Mouse (Mus musculus) erythroblast, embryonic 14.5 days (primary cell): ENCODE data around the gene Rap1gap2. TPM values are rescaled to one million over a fixed set of nuclear protein-coding genes. Genes with fewer than 3 reads are reported as not detected.

Experiments
- H3K27me3 ChIP-seq: 2 replicates; pipeline ENCODE4 v1.6.1; 2012; ENCODE audit warnings: inconsistent platforms; ENCODE audit not compliant: control insufficient read depth
- H3K36me3 ChIP-seq: 2 replicates; pipeline ENCODE4 v1.6.1; 2012; ENCODE audit warnings: mild to moderate bottlenecking, inconsistent platforms; ENCODE audit not compliant: control insufficient read depth
- H3K4me1 ChIP-seq: 2 replicates; pipeline ENCODE4 v1.6.1; 2012; ENCODE audit warnings: inconsistent platforms; ENCODE audit not compliant: control insufficient read depth
- H3K4me3 ChIP-seq: replicated peaks from 2 replicates; pipeline ENCODE3; 2012; ENCODE audit warnings: moderate library complexity, mild to moderate bottlenecking, inconsistent platforms
- H3K9me3 ChIP-seq: 2 replicates; pipeline ENCODE4 v1.6.1; 2012; ENCODE audit warnings: low read length, inconsistent platforms, mixed read lengths; ENCODE audit not compliant: control insufficient read depth
- GATA1 ChIP-seq: IDR thresholded peaks from 2 replicates; pipeline ENCODE4 v1.6.1; 2012; ENCODE audit warnings: low read length, inconsistent platforms, mixed read lengths
- TAL1 ChIP-seq: IDR thresholded peaks from 3 replicates; pipeline ENCODE4 v1.6.1; 2012; ENCODE audit warnings: low read length, inconsistent platforms, mixed read lengths
- polyA plus RNA-seq: library from polyadenylated mRNA; stranded (reverse); fragments of >175 nt; gene quantifications from 2 replicates; pipeline ENCODE4 v1.2.3, GENCODE M21; 2012

Rap1gap2 gene
- polyA plus RNA-seq, 1 experiment = 0.03 TPM

DNA sequence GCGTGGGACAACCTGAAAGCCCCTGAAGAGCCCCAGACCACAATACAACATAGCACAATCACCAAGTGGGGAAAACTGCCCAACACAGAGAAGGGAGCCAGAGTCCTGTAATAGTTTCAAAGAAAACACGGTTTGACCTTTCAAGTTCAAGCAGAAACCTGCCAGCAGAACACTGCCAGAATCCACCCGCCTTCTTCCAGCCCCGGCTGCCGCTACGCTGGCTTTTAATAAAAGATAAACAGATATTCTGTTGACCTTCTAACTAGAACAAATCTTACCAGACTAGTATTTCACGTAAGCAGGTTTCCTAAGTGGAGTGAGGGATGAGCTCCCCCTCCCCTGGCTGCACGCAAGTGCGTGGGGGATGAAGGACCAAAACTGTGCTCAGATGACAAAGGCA lies 225.0 kb downstream of the Rap1gap2 start:
- Histone ChIP-seq H3K36me3 (no peaks in the 10 kb centered on the region), H3K4me3 (no peak overlapping the region), H3K27me3 (no peaks in the 10 kb centered on the region), H3K9me3 (no peaks in the 10 kb centered on the region), H3K4me1 (no peaks in the 10 kb centered on the region)
- TF ChIP-seq GATA1 (no peak), TAL1 (no peak)

GRCm38 (mm10) chr11:74379166-74379873 lies 231.4 kb downstream of the Rap1gap2 start:
- Histone ChIP-seq H3K36me3 (no peaks in the 10 kb centered on the region), H3K9me3 (no peaks in the 10 kb centered on the region), H3K27me3 (no peaks in the 10 kb centered on the region), H3K4me1 (no peaks in the 10 kb centered on the region), H3K4me3 (no peak overlapping the region)
- TF ChIP-seq GATA1 = no peak

GRCm38 (mm10) chr11:74376847-74377246 lies 233.9 kb downstream of the Rap1gap2 start:
- H3K9me3 ChIP-seq = no peaks in the 10 kb centered on the region
- no peaks in the 10 kb centered on the region for H3K4me1 ChIP-seq
- H3K4me3 ChIP-seq = no peak overlapping the region
- H3K36me3 ChIP-seq = no peaks in the 10 kb centered on the region
- no peaks in the 10 kb centered on the region for H3K27me3 ChIP-seq
- TF ChIP-seq GATA1 (no peak), TAL1 (no peak)

GRCm38 (mm10) chr11:74371393-74372100 lies 239.2 kb downstream of the Rap1gap2 start:
- TF ChIP-seq TAL1 (no peak), GATA1 (no peak)
- Histone ChIP-seq H3K36me3 (no peaks in the 10 kb centered on the region), H3K4me1 (no peaks in the 10 kb centered on the region), H3K9me3 (no peaks in the 10 kb centered on the region), H3K27me3 (peaks cover 4% of the 10 kb centered on the region; the same call in 1 of the 2 replicates), H3K4me3 (no peak overlapping the region)

GRCm38 (mm10) chr11:74361769-74362168 lies 248.9 kb downstream of the Rap1gap2 start, which contains the start of gene Olfr412:
Gene Olfr412, plus strand, starts transcription at chr11:74362069.
- H3K4me3 ChIP-seq = no peak within 1 kb of the TSS

DNA sequence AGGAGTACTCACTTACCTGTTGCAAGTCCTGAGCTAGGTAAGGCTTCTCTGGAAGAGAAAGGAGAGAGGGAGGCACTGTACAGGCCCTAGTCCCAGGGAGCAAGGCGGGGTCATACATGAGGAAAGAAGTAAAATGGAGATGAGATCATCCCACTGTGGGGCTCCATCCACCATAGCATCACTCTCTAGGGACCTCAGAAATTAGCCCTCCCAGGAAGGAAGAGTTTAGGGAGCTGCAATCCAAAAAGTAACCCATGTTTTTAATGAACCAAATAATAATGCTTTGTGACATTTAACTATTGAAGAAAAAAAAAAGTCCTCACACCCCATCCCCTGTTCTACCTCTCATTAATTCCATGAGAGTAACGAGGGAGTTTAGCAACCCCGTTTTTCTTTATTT lies 258.2 kb downstream of the Rap1gap2 start, which contains the start of gene Olfr411:
Gene Olfr411 (minus strand): TSS at position 101 of the 400 bp plus-strand sequence.
- TF ChIP-seq GATA1 = no peak
- no peak for TF ChIP-seq TAL1
- Histone ChIP-seq H3K4me1 (no peaks in the 10 kb centered on the region), H3K36me3 (no peaks in the 10 kb centered on the region), H3K4me3 (no peak within 1 kb of the TSS), H3K27me3 (no peaks in the 10 kb centered on the region), H3K9me3 (no peaks in the 10 kb centered on the region)

More at GRCm38 (mm10) chr11:74361769-74362168, 248.9 kb downstream of the Rap1gap2 start, which contains the start of gene Olfr412:
- TF ChIP-seq GATA1 (no peak), TAL1 (no peak)
- Histone ChIP-seq H3K9me3 (0 out of 2 replicates have a peak, but pooled peaks cover 3% of the 10 kb centered on the region), H3K4me1 (no peaks in the 10 kb centered on the region), H3K36me3 (no peaks in the 10 kb centered on the region), H3K27me3 (no peaks in the 10 kb centered on the region)

DNA sequence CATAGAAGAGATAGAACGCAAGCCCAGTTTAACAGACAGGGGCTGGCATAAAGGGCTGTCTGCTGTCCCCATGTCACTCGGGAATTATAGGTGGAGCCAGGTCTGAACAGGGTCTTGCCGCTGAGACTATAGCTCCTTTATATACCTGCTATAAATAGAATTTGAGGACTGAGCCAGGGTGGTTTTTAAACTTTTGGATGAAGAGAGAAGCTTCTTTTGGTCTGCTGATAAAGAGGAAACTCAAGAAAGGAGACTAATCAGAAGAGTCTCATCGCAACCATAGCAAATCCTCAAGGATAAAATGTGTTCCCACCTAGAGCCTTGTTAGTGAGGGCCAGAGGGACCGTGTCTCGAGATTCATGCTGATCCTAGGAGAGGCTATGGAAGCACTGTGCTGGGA lies 272.8 kb downstream of the Rap1gap2 start, which contains the start of gene Olfr410:
Gene Olfr410 (minus strand): TSS at position 101 of the 400 bp plus-strand sequence.
- no peak for TF ChIP-seq TAL1
- no peak for TF ChIP-seq GATA1
- Histone ChIP-seq H3K9me3 (no peaks in the 10 kb centered on the region), H3K4me3 (no peak within 1 kb of the TSS), H3K4me1 (no peaks in the 10 kb centered on the region), H3K27me3 (no peaks in the 10 kb centered on the region), H3K36me3 (no peaks in the 10 kb centered on the region)

Other genes with a start within 250 kb of the Rap1gap2 start
- not detected in 2 replicates for gene Olfr412, start 248.8 kb downstream of the Rap1gap2 start, polyA plus RNA-seq
- 5.0 and 5.6 TPM in 2 replicates for gene Ccdc92b, start 8.7 kb upstream of the Rap1gap2 start, polyA plus RNA-seq
- gene Cluh, start 38.6 kb upstream of the Rap1gap2 start, polyA plus RNA-seq = 0.49 and 0.65 TPM in 2 replicates
- 1.4 and 2.0 TPM in 2 replicates for gene Pafah1b1, start 113.8 kb upstream of the Rap1gap2 start, polyA plus RNA-seq
- 0.70 and 1.2 TPM in 2 replicates for gene Mettl16, start 159.9 kb upstream of the Rap1gap2 start, polyA plus RNA-seq
- 3.4 and 3.7 TPM in 2 replicates for gene Mnt, start 220.0 kb upstream of the Rap1gap2 start, polyA plus RNA-seq